Mouse (Mus musculus) urinary bladder, postnatal 36 days (tissue): ENCODE results near the gene Dst.

Experiments used
- DNase-seq, 2 experiments: peaks; one replicate each; pipeline ENCODE4 v3.0.0; 2022; ENCODE audit warnings: low spot score in 2 of 2, mixed read lengths in 1 of 2

The Dst gene

GRCm38 (mm10) chr1:34129691-34130090 lies 221.7 kb downstream of the Dst start:
- no peak for DNase-seq

- no peak for DNase-seq
Observed at GRCm38 (mm10) chr1:34130804-34131203, 222.8 kb downstream of the Dst start.

GRCm38 (mm10) chr1:34132875-34133274 lies 224.8 kb downstream of the Dst start:
- DNase-seq: no peak

- no peak for DNase-seq
Observed at GRCm38 (mm10) chr1:34135535-34135934, 227.5 kb downstream of the Dst start.

- DNase-seq: no peak
Observed at GRCm38 (mm10) chr1:34139191-34139853, 231.3 kb downstream of the Dst start.

- DNase-seq: peak in 1 of 2 experiments; percentile 48
Observed at GRCm38 (mm10) chr1:34139871-34140471, 231.9 kb downstream of the Dst start.

GRCm38 (mm10) chr1:34140686-34141085 lies 232.7 kb downstream of the Dst start:
- no peak for DNase-seq

- DNase-seq: no peak
Observed at GRCm38 (mm10) chr1:34142951-34143580, 235.0 kb downstream of the Dst start.

- DNase-seq: no peak
Observed at GRCm38 (mm10) chr1:34144826-34145225, 236.8 kb downstream of the Dst start.

GRCm38 (mm10) chr1:34148039-34148438 lies 240.0 kb downstream of the Dst start:
- DNase-seq: peak in 1 of 2 experiments; percentile 64

- no peak for DNase-seq
Observed at GRCm38 (mm10) chr1:34150416-34151093, 242.5 kb downstream of the Dst start.

GRCm38 (mm10) chr1:34152683-34153082 lies 244.7 kb downstream of the Dst start:
- no peak for DNase-seq

GRCm38 (mm10) chr1:34156058-34156457 lies 248.0 kb downstream of the Dst start:
- no peak for DNase-seq

- DNase-seq: no peak
Observed at GRCm38 (mm10) chr1:34157702-34158101, 249.7 kb downstream of the Dst start.

- no peak for DNase-seq
Observed at GRCm38 (mm10) chr1:34158822-34159221, 250.8 kb downstream of the Dst start.

GRCm38 (mm10) chr1:34159898-34160297 lies 251.9 kb downstream of the Dst start:
- DNase-seq: peak; percentile 39 to 58

- peak; percentile 76 to 84 for DNase-seq
Observed at GRCm38 (mm10) chr1:34164616-34165295, 256.7 kb downstream of the Dst start.

GRCm38 (mm10) chr1:34165926-34166325 lies 257.9 kb downstream of the Dst start:
- DNase-seq: no peak

- peak in 1 of 2 experiments; percentile 34 for DNase-seq
Observed at GRCm38 (mm10) chr1:34167151-34168057, 259.4 kb downstream of the Dst start.

GRCm38 (mm10) chr1:34169086-34169485 lies 261.1 kb downstream of the Dst start:
- DNase-seq: no peak

- DNase-seq: no peak
Observed at GRCm38 (mm10) chr1:34174517-34174916, 266.5 kb downstream of the Dst start.
